Mouse (Mus musculus): ENCODE data around the gene Ggt6.

- TF ChIP-seq CTCF (IDR thresholded peaks at IDR 0.05; ENCODE audit: low read depth, low read length) (peak; percentile 37), POLR2A (IDR thresholded peaks at IDR 0.05; ENCODE audit: borderline replicate concordance, low read depth, low read length) (no peak)
These were observed 6.6 kb upstream of the Ggt6 start for GRCm38 (mm10) chr11:72428694-72429093.
